Mouse (Mus musculus): ENCODE results near the gene Pld4. TPM values are rescaled to one million over a fixed set of nuclear protein-coding genes. Genes with fewer than 3 reads are reported as not detected.

Pld4 gene
- total and polyA plus RNA-seq, 2 experiments from 2014 or later: 3.4 to 7.2 TPM

GRCm38 (mm10) chr12:112762018-112762417 lies 1.6 kb downstream of the Pld4 start:
- Histone ChIP-seq H3K9me3 (replicated peaks; ENCODE audit: control insufficient read depth, low read length) (no peaks in the 10 kb centered on the region), H3K27me3 (ENCODE audit: control insufficient read depth, insufficient read depth, low read length) (no peaks in the 10 kb centered on the region), H3K27ac (ENCODE audit: low read depth) (no peak overlapping the region), H3K4me2 (ENCODE audit: low read depth, low read length) (no peak overlapping the region), H3K9ac (replicated peaks; ENCODE audit: low read depth, low read length) (no peak overlapping the region), H3K36me3 (replicated peaks; ENCODE audit: control insufficient read depth, insufficient read depth, low read length) (no peaks in the 10 kb centered on the region), H3K4me1 (ENCODE audit: control insufficient read depth, insufficient read depth) (no peaks in the 10 kb centered on the region), H3K4me3 (ENCODE audit: low read depth, low read length) (no peak overlapping the region)
- no peak for TF ChIP-seq CTCF (IDR thresholded peaks at IDR 0.05; ENCODE audit: low read depth)
- no peak for TF ChIP-seq EP300 (IDR thresholded peaks at IDR 0.05; ENCODE audit: low read depth)
- ATAC-seq (ENCODE audit: insufficient read depth, low read depth) (no peak), DNase-seq (ENCODE audit: low spot score) (no peak)
- 85% methylated on average over 3 of the region's 3 CpGs for WGBS

- H3K36me3 ChIP-seq (replicated peaks; ENCODE audit: control insufficient read depth, insufficient read depth, low read length): no peaks in the 10 kb centered on the region
- no peaks in the 10 kb centered on the region for H3K9me3 ChIP-seq (replicated peaks; ENCODE audit: control insufficient read depth, low read length)
- 72% methylated on average over 4 of the region's 4 CpGs for WGBS
- H3K4me3 ChIP-seq (ENCODE audit: low read depth, low read length): no peak overlapping the region
- no peak for DNase-seq (ENCODE audit: low spot score)
- no peak overlapping the region for H3K4me2 ChIP-seq (ENCODE audit: low read depth, low read length)
- ATAC-seq (ENCODE audit: insufficient read depth, low read depth): no peak
- no peak overlapping the region for H3K9ac ChIP-seq (replicated peaks; ENCODE audit: low read depth, low read length)
- no peak overlapping the region for H3K27ac ChIP-seq (ENCODE audit: low read depth)
- H3K4me1 ChIP-seq (ENCODE audit: control insufficient read depth, insufficient read depth): no peaks in the 10 kb centered on the region
- no peak for TF ChIP-seq EP300 (IDR thresholded peaks at IDR 0.05; ENCODE audit: low read depth)
- no peak for TF ChIP-seq CTCF (IDR thresholded peaks at IDR 0.05; ENCODE audit: low read depth)
- H3K27me3 ChIP-seq (ENCODE audit: control insufficient read depth, insufficient read depth, low read length): no peaks in the 10 kb centered on the region
Observed at GRCm38 (mm10) chr12:112763176-112763575, 2.7 kb downstream of the Pld4 start.

GRCm38 (mm10) chr12:112764141-112764540 lies 3.7 kb downstream of the Pld4 start:
- no peak for ATAC-seq (ENCODE audit: insufficient read depth, low read depth)
- Histone ChIP-seq H3K27ac (ENCODE audit: low read depth) (no peak overlapping the region), H3K27me3 (ENCODE audit: control insufficient read depth, insufficient read depth, low read length) (no peaks in the 10 kb centered on the region), H3K9ac (replicated peaks; ENCODE audit: low read depth, low read length) (no peak overlapping the region), H3K4me2 (ENCODE audit: low read depth, low read length) (no peak overlapping the region), H3K4me1 (ENCODE audit: control insufficient read depth, insufficient read depth) (no peaks in the 10 kb centered on the region), H3K4me3 (ENCODE audit: low read depth, low read length) (no peak overlapping the region), H3K9me3 (replicated peaks; ENCODE audit: control insufficient read depth, low read length) (no peaks in the 10 kb centered on the region), H3K36me3 (replicated peaks; ENCODE audit: control insufficient read depth, insufficient read depth, low read length) (no peaks in the 10 kb centered on the region)
- WGBS: 42% methylated on average over 5 of the region's 5 CpGs
- DNase-seq (ENCODE audit: low spot score): no peak
- TF ChIP-seq CTCF (IDR thresholded peaks at IDR 0.05; ENCODE audit: low read depth) (no peak), EP300 (IDR thresholded peaks at IDR 0.05; ENCODE audit: low read depth) (no peak)

GRCm38 (mm10) chr12:112764991-112765390 lies 4.5 kb downstream of the Pld4 start:
- no peak overlapping the region for H3K4me2 ChIP-seq (ENCODE audit: low read depth, low read length)
- no peaks in the 10 kb centered on the region for H3K4me1 ChIP-seq (ENCODE audit: control insufficient read depth, insufficient read depth)
- TF ChIP-seq CTCF (IDR thresholded peaks at IDR 0.05; ENCODE audit: low read depth) (no peak), EP300 (IDR thresholded peaks at IDR 0.05; ENCODE audit: low read depth) (no peak)
- no peaks in the 10 kb centered on the region for H3K27me3 ChIP-seq (ENCODE audit: control insufficient read depth, insufficient read depth, low read length)
- 88% methylated on average over 7 of the region's 7 CpGs for WGBS
- no peak overlapping the region for H3K9ac ChIP-seq (replicated peaks; ENCODE audit: low read depth, low read length)
- DNase-seq (ENCODE audit: low spot score) (no peak), ATAC-seq (ENCODE audit: insufficient read depth, low read depth) (no peak)
- no peaks in the 10 kb centered on the region for H3K9me3 ChIP-seq (replicated peaks; ENCODE audit: control insufficient read depth, low read length)
- no peak overlapping the region for H3K4me3 ChIP-seq (ENCODE audit: low read depth, low read length)
- H3K36me3 ChIP-seq (replicated peaks; ENCODE audit: control insufficient read depth, insufficient read depth, low read length): no peaks in the 10 kb centered on the region
- H3K27ac ChIP-seq (ENCODE audit: low read depth): no peak overlapping the region

- 93% methylated on average over 7 of the region's 7 CpGs for WGBS
- DNase-seq (ENCODE audit: low spot score) (no peak), ATAC-seq (ENCODE audit: insufficient read depth, low read depth) (no peak)
- Histone ChIP-seq H3K27ac (ENCODE audit: low read depth) (no peak overlapping the region), H3K4me2 (ENCODE audit: low read depth, low read length) (no peak overlapping the region), H3K9ac (replicated peaks; ENCODE audit: low read depth, low read length) (no peak overlapping the region), H3K36me3 (replicated peaks; ENCODE audit: control insufficient read depth, insufficient read depth, low read length) (no peaks in the 10 kb centered on the region), H3K9me3 (replicated peaks; ENCODE audit: control insufficient read depth, low read length) (no peaks in the 10 kb centered on the region), H3K27me3 (ENCODE audit: control insufficient read depth, insufficient read depth, low read length) (no peaks in the 10 kb centered on the region; the same call in 1 of the 2 replicates), H3K4me1 (ENCODE audit: control insufficient read depth, insufficient read depth) (no peaks in the 10 kb centered on the region), H3K4me3 (ENCODE audit: low read depth, low read length) (no peak overlapping the region)
- TF ChIP-seq CTCF (IDR thresholded peaks at IDR 0.05; ENCODE audit: low read depth): no peak
- TF ChIP-seq EP300 (IDR thresholded peaks at IDR 0.05; ENCODE audit: low read depth): no peak
Observed at GRCm38 (mm10) chr12:112766586-112766985, 6.1 kb downstream of the Pld4 start.
